Mouse (Mus musculus) olfactory bulb, adult 2 months (tissue): ENCODE results near the gene Ifitm6.

ENCODE experiments used
- CTCF ChIP-seq: fragments of 200-500 bp; IDR thresholded peaks from 2 replicates; pipeline ENCODE4 v1.5.1; 2012; ENCODE audit warnings: low read depth, mild to moderate bottlenecking, low read length, moderate library complexity; ENCODE audit not compliant: insufficient read depth
- POLR2A ChIP-seq: fragments of 200-500 bp; IDR thresholded peaks from 2 replicates; pipeline ENCODE4 v1.6.1; 2012; ENCODE audit warnings: mild to moderate bottlenecking, low read depth, low read length, moderate library complexity; ENCODE audit not compliant: insufficient read depth

- TF ChIP-seq CTCF (no peak), POLR2A (no peak)
Measured at GRCm38 (mm10) chr7:140967862-140968591, 49.7 kb downstream of the Ifitm6 start.
